Mouse (Mus musculus) right cerebral cortex, postnatal 4 days (tissue): ENCODE measurements around the gene S1pr2.
A peak's percentile ranks its signal among the peaks of the same experiment; 100 is the strongest.

ENCODE experiments used
- DNase-seq: peaks from one replicate; pipeline ENCODE4 v3.0.0-alpha.2; 2022

Gene S1pr2

GRCm38 (mm10) chr9:20965606-20966005 is 11.0 kb downstream of the S1pr2 start:
- DNase-seq: no peak

- DNase-seq: no peak
Observed at GRCm38 (mm10) chr9:20961557-20961956, 15.0 kb downstream of the S1pr2 start.

- DNase-seq: no peak
Observed at GRCm38 (mm10) chr9:20959430-20959938, 17.1 kb downstream of the S1pr2 start, which contains the start of gene Dnmt1. Dnmt1 (minus strand) TSS chr9:20959888.

GRCm38 (mm10) chr9:20956989-20957388 is 19.6 kb downstream of the S1pr2 start:
- no peak for DNase-seq

GRCm38 (mm10) chr9:20952520-20953227 is 23.9 kb downstream of the S1pr2 start:
- DNase-seq: peak; percentile 98

GRCm38 (mm10) chr9:20951966-20952519 is 24.5 kb downstream of the S1pr2 start:
- no peak for DNase-seq

- DNase-seq: no peak
Observed at GRCm38 (mm10) chr9:20951441-20951840, 25.1 kb downstream of the S1pr2 start.

GRCm38 (mm10) chr9:20950419-20950818 is 26.2 kb downstream of the S1pr2 start:
- DNase-seq: no peak

- no peak for DNase-seq
Observed at GRCm38 (mm10) chr9:20946066-20946880, 30.3 kb downstream of the S1pr2 start.

- DNase-seq: no peak
Observed at GRCm38 (mm10) chr9:20944697-20945370, 31.7 kb downstream of the S1pr2 start.

GRCm38 (mm10) chr9:20943911-20944310 is 32.7 kb downstream of the S1pr2 start:
- no peak for DNase-seq

GRCm38 (mm10) chr9:20943396-20943795 is 33.2 kb downstream of the S1pr2 start:
- no peak for DNase-seq

- DNase-seq: no peak
Observed at GRCm38 (mm10) chr9:20923258-20923657, 53.3 kb downstream of the S1pr2 start.

GRCm38 (mm10) chr9:20916160-20916559 is 60.4 kb downstream of the S1pr2 start:
- DNase-seq: no peak
